Mouse (Mus musculus) heart, postnatal 10 days (tissue): ENCODE measurements at regions not wholly inside any gene's neighbourhood (a gene's known extent, or its start where the extent isn't known, plus 50 kb on each side); places are given as distances from the start of the nearest gene placed in this dataset.

ENCODE experiments used
- DNase-seq, 2 experiments: peaks; one replicate each; pipeline ENCODE4 v3.0.0; 2021
- intact Hi-C: fragments of 180-260 bp; cut with DNase I; formaldehyde crosslinking; loops from one replicate; pipeline ENCODE4 v1.15.1; 2025

- intact Hi-C loops = no loop called here
- no peak for DNase-seq
These were observed 139.3 kb upstream of the Spdye4c start for GRCm38 (mm10) chr2:128451554-128452239.

GRCm38 (mm10) chr2:128452582-128452981, 138.4 kb upstream of the Spdye4c start:
- intact Hi-C loops = no loop called here
- DNase-seq = no peak

- DNase-seq = no peak
- intact Hi-C loops = no loop called here
These were observed 136.5 kb upstream of the Spdye4c start for GRCm38 (mm10) chr2:128454509-128454908.

GRCm38 (mm10) chr2:128457591-128458209, 133.3 kb upstream of the Spdye4c start:
- no peak for DNase-seq
- intact Hi-C loops = no loop called here

GRCm38 (mm10) chr2:128465214-128465984, 125.6 kb upstream of the Spdye4c start:
- intact Hi-C loops = no loop called here
- DNase-seq = no peak

- intact Hi-C loops = no loop called here
- DNase-seq = no peak
These were observed 123.3 kb upstream of the Spdye4c start for GRCm38 (mm10) chr2:128467490-128468245.

- DNase-seq = no peak
- intact Hi-C loops = no loop called here
These were observed 122.7 kb upstream of the Spdye4c start for GRCm38 (mm10) chr2:128468323-128468722.

GRCm38 (mm10) chr2:128470351-128470750, 120.7 kb upstream of the Spdye4c start:
- peak; percentile 43 to 44 for DNase-seq
- intact Hi-C loops = no loop called here

- DNase-seq = peak; percentile 22 to 43
- intact Hi-C loops = no loop called here
These were observed 117.6 kb upstream of the Spdye4c start for GRCm38 (mm10) chr2:128473241-128473954.

GRCm38 (mm10) chr2:128473997-128474396, 117.0 kb upstream of the Spdye4c start:
- no peak for DNase-seq
- intact Hi-C loops = no loop called here

GRCm38 (mm10) chr2:128477242-128477641, 113.8 kb upstream of the Spdye4c start:
- DNase-seq = no peak
- intact Hi-C loops = no loop called here

GRCm38 (mm10) chr2:128491217-128491877, 99.7 kb upstream of the Spdye4c start:
- intact Hi-C loops = no loop called here
- no peak for DNase-seq

GRCm38 (mm10) chr2:128493871-128494270, 97.1 kb upstream of the Spdye4c start:
- intact Hi-C loops = no loop called here
- DNase-seq = no peak

- DNase-seq = no peak
- intact Hi-C loops = no loop called here
These were observed 93.1 kb upstream of the Spdye4c start for GRCm38 (mm10) chr2:128497891-128498290.

- intact Hi-C loops = no loop called here
- DNase-seq = no peak
These were observed 92.4 kb upstream of the Spdye4c start for GRCm38 (mm10) chr2:128498611-128499010.

- intact Hi-C loops = no loop called here
- DNase-seq = no peak
These were observed 91.3 kb upstream of the Spdye4c start for GRCm38 (mm10) chr2:128499575-128500184.

GRCm38 (mm10) chr2:128502676-128503075, 88.3 kb upstream of the Spdye4c start:
- intact Hi-C loops = no loop called here
- peak in 1 of 2 experiments; percentile 15 for DNase-seq

- DNase-seq = peak; percentile 46 to 47
- intact Hi-C loops = no loop called here
These were observed 87.7 kb upstream of the Spdye4c start for GRCm38 (mm10) chr2:128503136-128503935.
